Comparison of ENCODE assay signal across 22 mouse cellular contexts in genomic region chr5:43602518-43602917, GRCm38 (mm10). TPM values are rescaled to one million over a fixed set of nuclear protein-coding genes. Genes with fewer than 3 reads are reported as not detected.
A peak's percentile ranks its signal among the peaks of the same experiment; 100 is the strongest.
DNase-seq lines count a peak whose midpoint lies in the region; TF ChIP-seq lines count a peak whose summit lies in the region.
"Had no signal": no experiment of that assay in that cellular context is flagged by ENCODE, and none has a peak within 500 bp of the region (broad histone marks: within the 10 kb centered on the region; RNA-seq: fewer than 3 reads in every experiment).

No protein-coding gene starts in this region.

- TF ChIP-seq CTCF in gastrocnemius, adult 2 months (IDR thresholded peaks at IDR 0.05): no peak
- TF ChIP-seq CTCF in kidney, adult 2 months (conservative IDR thresholded peaks at IDR 0.05; ENCODE audit: insufficient read depth, insufficient read length, low read depth, low read length): no peak

- no peak overlapping the region; the same call in 1 of the 2 replicates for H3K4me3 ChIP-seq in gastrocnemius, adult 2 months
- H3K4me3 ChIP-seq in kidney, adult 2 months (ENCODE audit: insufficient read depth, low read depth, low read length): no peak overlapping the region
- H3K4me3 ChIP-seq: embryonic facial prominence, embryonic 12.5 days; embryonic facial prominence, embryonic 15.5 days; heart, embryonic 12.5 days; heart, embryonic 15.5 days had no signal

- H3K4me1 ChIP-seq in kidney, adult 2 months (ENCODE audit: control insufficient read depth, insufficient read depth, low read length): no peaks in the 10 kb centered on the region
- H3K4me1 ChIP-seq: embryonic facial prominence, embryonic 12.5 days; embryonic facial prominence, embryonic 15.5 days; heart, embryonic 12.5 days; heart, embryonic 15.5 days had no signal

- intact Hi-C loops in gastrocnemius, adult 2 months (cut with DNase I): no loop called here

- TF ChIP-seq POLR2A in kidney, adult 2 months (IDR thresholded peaks at IDR 0.05; ENCODE audit: low read depth, low read length): no peak

- DNase-seq in embryo, embryonic 11 days: peak; percentile 10
- no peak for DNase-seq in embryo, embryonic 9.5 days (ENCODE audit: extremely low spot score)
- DNase-seq in gastrocnemius, adult 2 months: no peak
- no peak for DNase-seq in gastrocnemius, adult 8-10 months (ENCODE audit: low spot score in 2 of 2)
- no peak for DNase-seq in kidney, adult 2 months
- DNase-seq in kidney, adult 9 months: no peak
- DNase-seq: adrenal gland, adult 8-10 months; adrenal gland, postnatal 25 days; cerebellum, adult 18-20 months; cerebellum, adult 9-10 months; cerebellum, postnatal 14 days; forebrain, postnatal 0 days; gastrocnemius, postnatal 25 days; heart, postnatal 14 days; heart, postnatal 4 days; kidney, adult 18-20 months had no signal

- WGBS in kidney, adult 2 months: 91% methylated on average over 3 of the region's 3 CpGs

- H3K36me3 ChIP-seq in kidney, adult 2 months (ENCODE audit: control insufficient read depth, insufficient read depth, low read length): no peaks in the 10 kb centered on the region
- H3K36me3 ChIP-seq: embryonic facial prominence, embryonic 12.5 days; embryonic facial prominence, embryonic 15.5 days; heart, embryonic 12.5 days; heart, embryonic 15.5 days had no signal

- peak overlapping the region; percentile 50 for H3K27ac ChIP-seq in gastrocnemius, adult 2 months
- H3K27ac ChIP-seq in kidney, adult 2 months (ENCODE audit: insufficient read depth, low read depth, low read length): peak overlapping the region; percentile 1; the same call in 1 of the 2 replicates
- H3K27ac ChIP-seq: embryonic facial prominence, embryonic 12.5 days; embryonic facial prominence, embryonic 15.5 days; heart, embryonic 15.5 days; hindbrain, embryonic 14.5 days; hindbrain, postnatal 0 days had no signal

- H3K27me3 ChIP-seq in kidney, adult 2 months (replicated peaks; ENCODE audit: control insufficient read depth, insufficient read depth, low read length): no peaks in the 10 kb centered on the region
- H3K27me3 ChIP-seq: embryonic facial prominence, embryonic 12.5 days; embryonic facial prominence, embryonic 15.5 days; heart, embryonic 12.5 days; heart, embryonic 15.5 days had no signal

RNA-seq across cellular contexts. Expression of gene Cc2d2a, which starts 59.6 kb away (rescaled TPM):
- 1 to 10 TPM; 4.1 to 7.7 TPM for total RNA-seq in gastrocnemius, adult 2 months (2021)
- 1 to 10 TPM; 3.5 to 5.2 (median 3.8) TPM for total RNA-seq in gastrocnemius, adult 8-10 months (2022)
- 4.6 and 4.9 TPM in 2 replicates for polyA plus RNA-seq in kidney, adult 2 months (2012; rRNA removed)
